Mouse (Mus musculus) brain, adult 2 months (tissue): ENCODE measurements around the gene Hdac9.

Experiments
- DNase-seq: peaks from one replicate; pipeline ENCODE4 v3.0.0; 2011; ENCODE audit warnings: low read depth, low spot score

Hdac9 gene

GRCm38 (mm10) chr12:34806528-34806927 lies 110.4 kb downstream of the Hdac9 start:
- no peak for DNase-seq

DNA sequence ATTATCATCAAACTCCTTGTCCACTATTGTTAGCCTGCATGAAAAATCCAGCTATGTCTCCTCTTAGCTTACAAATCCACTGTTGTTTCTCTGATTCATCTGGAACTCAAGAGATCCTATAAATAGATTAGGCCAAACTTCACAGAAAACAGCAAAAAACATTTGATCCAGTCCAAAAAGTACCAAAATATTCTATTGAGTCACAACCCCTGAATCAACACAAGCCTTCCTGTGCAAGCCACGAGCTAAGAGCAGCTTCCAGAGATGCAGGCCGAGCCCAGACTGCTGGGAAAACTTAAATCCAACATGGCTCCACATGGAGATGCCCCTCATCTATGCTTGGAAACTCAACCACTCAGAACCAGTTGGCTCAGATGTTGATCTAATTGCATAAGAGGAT lies 113.2 kb downstream of the Hdac9 start:
- peak; percentile 51 for DNase-seq

GRCm38 (mm10) chr12:34802308-34802707 lies 114.6 kb downstream of the Hdac9 start:
- DNase-seq: no peak

- DNase-seq: no peak
These were observed 115.1 kb downstream of the Hdac9 start for GRCm38 (mm10) chr12:34801752-34802151.

GRCm38 (mm10) chr12:34797389-34797788 lies 119.5 kb downstream of the Hdac9 start:
- no peak for DNase-seq

DNA sequence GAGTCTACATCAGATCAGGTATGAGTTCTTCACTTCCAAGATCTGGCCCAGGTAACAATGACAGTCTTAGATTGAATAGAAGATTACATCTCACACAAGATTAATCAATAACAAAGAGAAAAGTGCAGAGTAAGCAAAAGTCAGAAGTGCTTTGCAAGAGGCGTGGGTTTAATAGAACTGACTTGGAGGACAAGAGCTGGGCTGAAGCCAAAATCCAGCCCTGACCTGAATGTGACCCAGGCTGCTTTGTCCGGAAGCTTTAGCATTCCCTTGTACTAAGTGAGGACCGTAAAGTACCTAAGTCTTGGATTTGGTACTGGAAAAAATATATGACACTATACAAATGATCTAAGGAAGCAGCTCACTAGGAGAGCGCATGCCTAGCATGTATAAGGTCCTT lies 121.4 kb downstream of the Hdac9 start:
- no peak for DNase-seq

DNA sequence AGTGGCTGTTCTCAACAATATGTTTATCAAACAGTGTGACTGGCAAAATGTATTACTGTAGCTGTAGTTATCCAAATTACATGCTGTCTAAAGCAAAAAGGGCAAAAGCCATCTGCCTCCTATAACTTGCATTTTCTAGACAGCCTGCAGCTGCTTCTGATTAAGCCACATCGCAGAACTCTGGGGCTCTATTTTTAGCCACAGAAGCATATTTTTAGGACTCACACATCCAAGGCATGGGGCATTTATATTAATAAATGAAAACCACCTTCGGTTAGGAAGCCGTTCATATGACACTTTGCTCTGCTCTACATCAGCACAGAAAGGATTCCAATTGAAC lies 124.8 kb downstream of the Hdac9 start:
- DNase-seq: peak; percentile 67

- DNase-seq: no peak
These were observed 125.4 kb downstream of the Hdac9 start for GRCm38 (mm10) chr12:34791213-34792112.

DNA sequence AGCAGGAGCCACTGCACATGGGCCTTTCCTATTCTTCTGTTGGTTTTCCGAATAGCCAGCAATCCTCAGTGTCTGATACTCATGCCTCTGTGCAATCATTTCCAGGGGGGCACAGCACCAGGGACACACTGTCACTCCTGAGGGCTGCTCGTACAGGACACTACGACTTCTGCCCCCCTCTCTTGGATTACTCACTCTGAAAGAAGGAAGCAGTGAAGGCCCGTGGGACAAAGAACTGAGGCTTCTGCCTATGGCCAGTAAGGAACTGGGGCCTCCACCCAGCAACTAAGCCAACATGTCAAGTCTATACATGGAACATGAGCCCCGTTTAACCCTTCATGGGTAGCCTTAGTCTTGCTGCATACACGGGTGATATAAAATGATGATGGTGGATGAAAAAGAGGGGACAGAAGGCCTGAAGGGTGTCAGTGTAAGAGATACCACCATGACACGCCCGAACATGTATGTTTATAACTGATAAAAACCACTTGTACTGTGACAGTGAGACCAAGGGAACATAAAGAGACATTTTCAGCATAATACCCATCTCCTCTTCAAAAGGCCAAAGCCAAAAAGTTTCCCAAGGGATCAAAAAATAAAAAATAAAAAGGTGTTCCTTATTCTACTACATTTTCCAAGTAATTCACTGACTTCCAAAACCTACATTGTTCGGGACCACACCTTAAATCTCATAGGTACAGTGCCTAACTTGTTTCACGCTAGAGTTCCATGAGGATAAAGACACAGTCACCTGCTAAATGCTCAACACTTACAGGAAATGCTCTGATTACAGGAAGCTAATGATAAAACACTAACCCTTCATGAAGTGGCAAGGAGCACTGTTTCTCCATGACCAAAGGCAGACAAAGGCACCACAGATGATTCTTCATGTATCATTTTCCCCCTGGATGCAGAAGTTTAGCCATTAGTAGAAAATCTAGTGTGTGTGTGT lies 127.6 kb downstream of the Hdac9 start:
- no peak for DNase-seq

GRCm38 (mm10) chr12:34787380-34787779 lies 129.5 kb downstream of the Hdac9 start:
- no peak for DNase-seq

GRCm38 (mm10) chr12:34783574-34783973 lies 133.3 kb downstream of the Hdac9 start:
- peak; percentile 44 for DNase-seq

DNA sequence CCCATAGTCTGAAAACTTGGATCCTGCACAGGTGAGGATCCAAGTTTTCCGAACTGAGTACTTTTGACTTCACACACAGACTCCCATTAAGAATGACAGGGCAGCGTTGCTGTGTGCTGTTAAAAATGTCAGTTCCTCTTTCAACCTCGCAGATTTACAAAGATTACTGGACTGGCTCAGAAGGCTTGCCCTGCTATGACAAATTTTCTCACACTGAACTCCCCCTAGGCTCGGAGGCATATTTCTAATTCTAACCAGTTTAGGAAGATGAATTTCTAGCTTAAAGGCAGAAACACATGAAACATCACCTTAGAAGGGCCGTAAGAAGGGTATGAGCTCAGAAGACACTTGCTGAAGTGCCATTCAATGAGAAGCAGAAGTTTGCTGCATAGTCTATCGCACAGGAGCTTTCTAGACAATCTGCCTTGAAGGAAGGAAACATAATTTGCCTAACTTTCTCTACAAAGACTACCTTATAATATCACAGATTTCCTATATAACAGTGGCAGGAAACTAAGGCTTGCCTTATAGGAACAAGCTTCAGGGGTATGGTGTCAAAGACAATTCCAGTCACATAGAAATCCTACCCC lies 137.4 kb downstream of the Hdac9 start:
- no peak for DNase-seq

DNA sequence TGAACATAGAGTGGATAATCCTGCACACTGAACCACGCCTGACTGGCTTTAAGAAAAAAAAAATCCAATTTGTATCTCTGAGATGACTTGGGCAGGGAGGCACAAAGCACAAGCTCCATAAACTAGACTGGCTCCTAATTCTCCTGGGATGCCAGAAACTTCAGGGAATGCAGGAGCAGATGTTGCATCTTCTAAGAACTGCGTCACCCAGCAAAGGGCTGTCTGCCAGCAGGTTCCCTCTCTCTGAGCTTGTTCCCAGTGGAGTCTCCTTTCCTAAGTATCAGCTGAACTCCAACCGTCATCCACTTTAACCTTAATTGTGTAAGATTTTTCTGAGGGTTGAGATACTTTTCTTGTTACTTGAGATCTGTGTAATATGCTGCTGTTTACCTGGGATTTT lies 140.7 kb downstream of the Hdac9 start:
- peak; percentile 72 for DNase-seq

GRCm38 (mm10) chr12:34774071-34774470 lies 142.8 kb downstream of the Hdac9 start:
- DNase-seq: no peak

DNA sequence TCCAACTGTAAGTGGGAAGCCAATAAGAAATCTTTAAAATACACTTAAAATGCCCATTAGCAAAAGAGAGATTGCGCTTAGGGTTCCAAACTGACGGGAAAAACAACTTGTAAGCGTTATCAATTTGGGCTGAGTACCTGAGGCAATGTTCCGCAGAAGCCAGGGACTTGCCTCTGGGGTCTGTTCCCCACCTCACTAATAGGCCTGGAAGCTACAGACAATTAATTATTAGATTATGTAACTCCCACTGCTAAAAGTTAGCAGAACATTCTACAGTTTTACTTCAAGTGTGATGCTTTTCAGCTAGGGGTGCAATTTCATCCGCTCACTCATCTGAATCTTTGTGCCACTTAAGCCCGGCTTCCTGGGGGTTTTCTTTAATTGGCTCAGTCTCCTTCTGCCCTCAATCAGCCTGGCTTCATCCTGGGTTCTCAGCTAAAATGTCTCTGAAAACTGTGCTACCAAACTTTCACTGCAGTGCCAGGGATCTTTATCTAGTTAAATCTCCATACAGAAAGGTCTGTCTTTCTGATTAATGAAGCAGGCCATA lies 149.6 kb downstream of the Hdac9 start:
- DNase-seq: peak; percentile 20

DNA sequence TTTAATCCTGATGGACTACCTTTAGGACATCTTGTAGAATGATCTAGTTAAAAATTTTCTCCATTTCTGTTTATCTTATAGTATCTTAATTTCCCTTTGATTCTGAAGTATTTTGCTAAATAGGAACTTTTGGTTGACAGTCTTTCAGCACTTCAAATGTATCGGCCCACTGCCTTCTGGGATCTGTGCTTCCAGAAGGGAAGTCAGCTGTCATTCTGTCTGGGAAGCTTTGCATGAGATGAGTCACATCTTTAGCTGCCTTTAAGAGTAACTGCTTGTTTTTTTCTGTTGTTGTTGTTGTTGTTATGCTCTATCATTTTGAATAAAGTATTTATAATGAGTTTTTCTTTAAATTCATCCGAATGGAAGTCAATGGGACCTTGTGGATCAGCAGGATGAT lies 169.6 kb downstream of the Hdac9 start:
- DNase-seq: peak; percentile 59

GRCm38 (mm10) chr12:34725204-34725603 lies 191.7 kb downstream of the Hdac9 start:
- DNase-seq: no peak

- no peak for DNase-seq
These were observed 192.6 kb downstream of the Hdac9 start for GRCm38 (mm10) chr12:34724274-34724673.

DNA sequence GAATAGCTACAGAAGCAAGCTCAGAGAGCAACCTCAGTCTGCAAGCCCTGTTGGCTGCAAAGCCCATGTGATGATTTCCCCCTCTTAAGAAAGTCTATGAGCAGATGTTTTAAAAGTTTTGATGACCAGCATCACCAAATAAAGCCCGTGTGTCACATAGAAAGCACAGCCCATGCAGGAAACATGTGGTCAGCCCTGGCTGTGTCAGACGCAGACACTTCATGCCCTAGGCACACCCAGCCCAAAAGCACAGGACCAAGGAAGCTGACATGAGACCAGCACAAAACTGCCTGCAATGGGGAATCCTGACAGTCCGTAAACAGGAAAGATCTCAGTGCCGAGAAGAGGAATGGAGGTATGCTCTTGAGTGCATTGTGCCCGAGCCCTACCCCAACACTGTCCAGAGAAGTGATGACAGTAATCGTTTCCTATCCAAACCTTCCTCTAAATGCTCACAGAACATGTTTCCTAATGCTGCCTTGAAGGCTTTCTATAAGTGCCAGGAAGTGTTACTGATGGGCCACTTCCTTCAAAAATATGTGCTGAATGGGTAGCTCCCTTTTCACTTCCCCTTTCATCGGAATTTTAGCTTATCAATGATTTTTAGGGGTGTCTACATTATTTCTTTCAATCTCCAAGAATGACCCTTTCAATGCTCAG lies 193.9 kb downstream of the Hdac9 start:
- no peak for DNase-seq

- no peak for DNase-seq
These were observed 196.0 kb downstream of the Hdac9 start for GRCm38 (mm10) chr12:34720906-34721305.

DNA sequence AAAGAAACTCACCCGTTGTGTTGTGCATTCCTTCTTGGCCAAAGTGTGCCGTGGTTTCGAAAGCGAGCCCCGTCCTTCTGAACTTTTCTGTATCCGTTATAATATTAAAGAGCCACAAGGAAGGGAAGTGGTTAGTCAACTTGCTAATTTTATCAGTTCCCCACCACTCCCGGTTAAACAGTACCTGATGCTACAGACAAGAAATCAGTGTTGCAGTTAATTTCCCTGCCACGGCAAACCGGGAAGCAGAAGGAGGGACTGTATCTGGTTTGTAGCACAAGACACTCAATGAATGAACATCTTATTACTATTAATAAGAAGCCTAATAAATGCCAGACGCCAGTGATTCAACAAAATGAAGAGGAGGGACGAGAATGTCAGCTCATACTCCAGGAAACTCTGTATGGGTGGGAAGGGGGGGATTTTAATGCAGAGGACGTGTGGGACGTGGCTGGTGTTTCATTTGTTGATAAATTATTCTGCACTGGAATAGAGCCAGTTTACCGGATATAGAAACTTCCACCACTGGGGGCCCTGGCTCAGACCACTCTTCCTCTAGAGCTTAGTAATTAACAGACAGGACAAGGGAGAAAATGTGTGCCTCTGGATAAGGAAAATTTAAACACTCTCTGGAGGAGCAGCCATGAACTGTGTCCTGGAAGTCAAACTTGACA lies 202.5 kb downstream of the Hdac9 start:
- no peak for DNase-seq
